Mouse (Mus musculus): ENCODE results near the gene Pank2. TPM values are rescaled to one million over a fixed set of nuclear protein-coding genes. Genes with fewer than 3 reads are reported as not detected.
"Not testable (repeated sequence)": the region's sequence is repeated elsewhere in the genome, so short reads cannot be mapped to it uniquely, and the experiment has no call there.

Pank2 gene
- total RNA-seq, 2 experiments from 2014 or later = 47.6 to 50.8 TPM

DNA sequence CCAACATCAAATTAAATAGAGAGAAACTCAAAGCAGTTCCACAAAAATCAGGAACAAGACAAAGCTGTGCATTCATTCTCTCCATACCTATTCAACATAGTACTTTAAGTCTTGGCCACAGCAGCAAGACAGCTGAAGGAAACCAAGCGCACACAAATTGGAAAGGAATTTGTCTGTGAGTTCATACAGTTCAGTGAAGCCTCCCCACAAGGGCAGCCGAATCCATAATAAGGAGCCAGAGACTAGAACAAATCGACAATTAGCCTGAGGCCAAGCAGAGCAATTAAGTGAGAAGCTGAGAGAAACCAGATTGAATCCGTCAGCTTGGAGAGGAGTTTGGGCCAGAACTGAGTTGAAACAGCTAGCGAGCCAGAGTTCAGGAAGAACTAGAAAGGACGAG lies 57.1 kb downstream of the Pank2 start:
- intact Hi-C loops (cut with DNase I) = no loop called here
- no peak for DNase-seq

DNA sequence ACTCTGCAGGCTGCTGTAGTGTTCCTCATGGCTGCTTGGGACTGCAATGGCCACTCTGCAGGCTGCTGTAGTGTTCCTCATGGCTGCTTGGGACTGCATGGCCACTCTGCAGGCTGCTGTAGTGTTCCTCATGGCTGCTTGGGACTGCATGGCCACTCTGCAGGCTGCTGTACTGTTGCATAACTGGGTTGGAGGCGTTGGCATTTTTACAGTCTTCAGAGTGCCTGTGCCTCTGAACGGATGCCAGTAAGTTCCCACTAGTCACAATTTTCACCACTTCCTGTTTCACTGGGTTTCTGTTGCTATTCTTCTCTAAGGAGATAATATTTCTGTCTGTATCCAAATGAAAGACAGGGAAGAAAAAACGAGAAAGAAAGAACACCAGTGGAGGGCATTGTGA lies 58.9 kb downstream of the Pank2 start:
- intact Hi-C loops (cut with DNase I); DNase-seq: not testable (repeated sequence)

DNA sequence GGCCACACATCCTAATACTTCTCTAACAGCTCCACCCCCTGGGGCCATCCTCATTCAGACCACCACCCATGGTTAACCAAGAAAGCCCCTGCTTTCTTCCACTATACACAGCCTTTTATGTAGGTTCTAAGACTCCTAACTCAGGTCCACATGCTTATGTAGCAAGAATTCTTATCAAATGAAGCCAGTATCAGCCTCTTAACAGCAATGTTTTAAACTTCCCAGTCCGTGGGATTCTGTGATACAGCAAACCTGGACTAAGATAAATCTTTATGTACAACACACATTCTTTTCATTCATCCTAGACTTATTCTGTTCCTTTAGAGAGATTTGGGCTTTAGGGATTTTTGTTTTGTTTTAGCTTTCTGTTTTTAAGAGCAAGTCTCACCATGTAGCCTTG lies 61.4 kb downstream of the Pank2 start:
- intact Hi-C loops (cut with DNase I) = no loop called here

DNA sequence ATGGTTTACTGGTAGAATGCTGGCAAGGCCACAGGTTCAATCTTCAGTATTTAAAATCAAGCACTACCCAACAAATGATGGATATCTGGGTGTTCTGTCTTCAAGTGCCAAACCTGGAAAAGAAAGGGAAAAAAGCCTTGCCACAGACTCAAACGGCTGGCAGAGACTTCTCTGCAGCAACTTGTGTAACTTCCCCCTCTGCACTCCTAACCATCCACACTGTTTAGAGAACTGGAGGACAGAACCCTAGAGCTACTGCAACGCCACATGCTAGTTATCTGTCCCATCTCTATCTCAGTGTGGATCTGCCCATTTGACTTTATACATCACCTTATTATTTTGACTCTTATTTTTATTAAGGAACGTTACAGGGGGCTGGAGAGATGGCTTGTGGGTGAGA lies 63.7 kb downstream of the Pank2 start:
- intact Hi-C loops (cut with DNase I) = no loop called here
- DNase-seq = no peak

More for the DNA sequence above, 61.4 kb downstream of the Pank2 start:
- DNase-seq = no peak

DNA sequence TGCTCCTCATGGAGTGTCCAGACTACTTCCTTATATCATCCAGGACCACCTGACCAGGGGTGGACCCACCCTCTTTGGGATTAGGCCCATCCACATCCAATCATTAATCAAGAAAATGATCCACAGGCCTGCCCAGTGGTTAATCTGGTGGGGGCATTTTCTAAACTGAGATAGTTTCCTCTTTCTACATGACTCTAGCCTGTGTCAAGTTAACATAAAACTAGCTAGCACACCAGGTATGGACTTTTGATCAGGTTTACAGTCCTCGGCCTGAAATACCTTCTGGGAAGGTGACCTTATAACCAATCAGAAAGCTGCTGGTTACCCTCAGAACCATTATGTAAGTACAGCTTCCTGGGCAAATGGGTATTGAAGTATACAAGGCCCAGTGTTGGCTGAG lies 66.7 kb downstream of the Pank2 start:
- intact Hi-C loops (cut with DNase I) = no loop called here
- DNase-seq = no peak

DNA sequence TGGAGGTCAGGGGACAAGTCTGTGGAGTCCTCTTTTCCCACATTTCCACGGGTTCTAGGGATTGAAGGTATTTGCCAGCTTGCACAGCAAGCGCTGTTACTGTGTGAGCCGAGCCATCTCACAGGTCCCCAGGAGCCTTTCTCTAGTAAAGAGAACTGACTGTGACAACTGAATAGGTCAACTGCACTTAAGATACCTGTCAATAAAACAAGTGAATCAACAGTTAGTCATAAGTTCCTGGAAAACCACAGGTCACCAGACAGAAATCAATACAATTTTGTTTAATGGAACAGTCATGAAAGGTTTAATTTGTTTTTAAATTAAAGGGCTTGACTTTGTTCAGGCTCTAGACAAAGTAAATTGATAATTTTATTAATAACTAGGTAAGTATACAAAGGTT lies 68.3 kb downstream of the Pank2 start:
- no peak for DNase-seq
- intact Hi-C loops (cut with DNase I) = no loop called here

DNA sequence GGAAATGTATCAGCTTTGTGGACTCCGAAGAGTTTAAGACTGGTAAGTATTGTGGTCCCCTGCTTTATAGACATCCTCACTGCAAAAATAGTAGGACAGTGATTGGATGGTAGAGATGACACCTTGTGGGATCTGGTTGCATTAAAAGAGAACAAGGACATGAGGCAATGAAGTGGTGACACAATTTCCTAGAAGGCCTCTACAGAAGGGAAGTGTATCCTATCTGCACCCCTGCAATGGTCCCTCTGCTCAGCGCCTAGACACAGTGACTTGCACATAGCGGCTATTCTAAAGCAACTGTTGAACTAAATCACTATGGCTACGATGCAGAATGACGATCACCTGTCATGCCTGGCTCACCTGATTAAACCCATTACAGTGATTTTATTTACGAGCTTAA lies 75.3 kb downstream of the Pank2 start:
- no peak for DNase-seq
- intact Hi-C loops (cut with DNase I) = no loop called here

DNA sequence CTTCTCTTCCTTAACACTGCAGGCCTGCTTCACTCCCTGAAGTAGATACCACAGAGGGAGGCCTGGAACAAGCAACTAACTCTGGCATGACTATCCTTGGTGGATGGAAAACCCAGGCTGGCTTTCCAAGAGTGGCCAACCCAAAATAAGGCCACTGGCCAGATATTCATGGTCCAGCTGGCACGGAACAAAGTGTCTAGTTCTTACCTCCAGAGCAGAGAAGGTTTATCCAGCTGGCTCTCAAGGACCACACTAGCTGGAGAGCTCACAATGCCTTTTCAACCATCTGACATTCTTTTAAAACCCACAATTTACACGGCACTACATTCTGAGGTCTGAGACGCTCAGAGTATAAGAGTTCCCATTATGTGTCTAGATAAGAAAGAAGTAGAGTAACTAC lies 82.2 kb downstream of the Pank2 start:
- peak; percentile 45 for DNase-seq
- intact Hi-C loops (cut with DNase I) = no loop called here

DNA sequence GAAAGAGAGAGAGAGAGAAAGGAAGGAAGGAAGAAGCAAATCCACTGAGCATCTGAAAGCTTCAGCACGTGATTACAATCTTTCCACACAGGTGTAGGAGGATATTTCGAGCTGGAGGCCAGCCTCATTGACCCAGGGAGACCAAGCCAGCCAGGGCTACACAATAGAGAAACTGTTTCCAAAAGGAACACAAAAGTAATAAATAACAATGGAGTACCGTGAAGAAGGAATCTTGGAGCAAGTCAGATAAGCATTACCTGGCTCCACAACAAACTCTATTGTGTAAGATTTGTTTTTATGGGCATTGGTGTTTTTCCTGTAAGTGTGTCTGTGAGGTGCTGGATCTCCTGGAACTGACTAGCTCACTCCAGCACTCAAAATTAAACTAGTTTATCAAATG lies 83.3 kb downstream of the Pank2 start:
- intact Hi-C loops (cut with DNase I) = no loop called here
- no peak for DNase-seq

Small RNA genes within 50 kb of the gene (microRNA-seq; reads per million reads assigned to microRNA genes)
- 29.8 reads per million, percentile 39 among the genes with 10 or more reads in this experiment for gene Mir103-2

Other genes with a start within 250 kb of the Pank2 start
- 10 to 100 TPM; 23.5 to 23.6 TPM for gene Gfra4, start 219.4 kb upstream of the Pank2 start, total RNA-seq (2021)
- gene Adam33, start 198.7 kb upstream of the Pank2 start, total RNA-seq (2021) = 1 to 10 TPM; 1.0 to 1.4 TPM
- gene Siglec1, start 175.7 kb upstream of the Pank2 start, total RNA-seq (2021) = under 1 TPM; 0.56 to 0.85 TPM
- gene Hspa12b, start 135.2 kb upstream of the Pank2 start, total RNA-seq (2021) = 1 to 10 TPM; 9.0 to 9.7 TPM
- not detected for gene Gm11037, start 129.0 kb upstream of the Pank2 start, total RNA-seq (2021)
- 10 to 100 TPM; 57.3 to 59.2 TPM for gene 1700037H04Rik, start 102.4 kb upstream of the Pank2 start, total RNA-seq (2021)
- gene Cenpb, start 82.4 kb upstream of the Pank2 start, total RNA-seq (2021) = 100 to 1,000 TPM; 103 to 108 TPM
- 10 to 100 TPM; 25.1 to 30.1 TPM for gene Cdc25b, start 75.5 kb upstream of the Pank2 start, total RNA-seq (2021)
- 10 to 100 TPM; 25.2 to 31.6 TPM for gene Spef1, start 75.2 kb upstream of the Pank2 start, total RNA-seq (2021)
- 10 to 100 TPM; 17.9 to 18.5 TPM for gene Ap5s1, start 55.4 kb upstream of the Pank2 start, total RNA-seq (2021)
- gene Mavs, start 28.4 kb upstream of the Pank2 start, total RNA-seq (2021) = 1 to 10 TPM; 4.5 to 4.7 TPM
- 10 to 100 TPM; 41.1 to 42.8 TPM for gene Rnf24, start 90.4 kb downstream of the Pank2 start, total RNA-seq (2021)
- 10 to 100 TPM; 48.4 to 52.8 TPM for gene Smox, start 229.0 kb downstream of the Pank2 start, total RNA-seq (2021)

All from left cerebral cortex, postnatal 4 days (tissue).